Mouse (Mus musculus): ENCODE data around the gene Fbxw13. TPM values are rescaled to one million over a fixed set of nuclear protein-coding genes. Genes with fewer than 3 reads are reported as not detected.
"Not testable (repeated sequence)": the region's sequence is repeated elsewhere in the genome, so short reads cannot be mapped to it uniquely, and the experiment has no call there.

Fbxw13 gene
- polyA plus RNA-seq, 1 experiment from 2014 or later: not detected

DNA sequence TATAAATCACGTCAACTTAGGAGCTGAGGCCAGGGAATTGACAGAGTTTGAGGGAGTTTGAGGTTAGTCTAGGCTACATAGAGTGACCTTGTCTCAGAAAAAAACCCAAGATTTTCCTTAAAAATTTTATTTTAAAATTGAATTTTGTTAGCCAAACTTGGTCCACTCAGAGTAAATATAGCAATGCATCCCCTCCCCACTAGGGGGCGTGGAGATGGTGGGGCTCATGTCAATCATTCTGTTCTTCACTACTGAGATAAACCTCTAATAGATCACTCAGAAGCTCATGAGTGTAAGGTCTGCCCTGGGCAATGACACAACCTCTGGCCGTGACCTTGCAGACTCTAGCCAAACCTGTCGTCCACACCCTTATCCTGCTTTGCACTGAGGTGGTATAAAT, 55.4 kb downstream of the Fbxw13 start:
- ATAC-seq (ENCODE audit: low read depth); H3K4me2 ChIP-seq (ENCODE audit: low read depth, low read length); H3K9ac ChIP-seq (ENCODE audit: low read length); H3K27me3 ChIP-seq (ENCODE audit: control insufficient read depth, insufficient read depth, low read depth, low read length); H3K4me1 ChIP-seq (replicated peaks; ENCODE audit: control insufficient read depth, insufficient read depth, low read length); H3K27ac ChIP-seq (ENCODE audit: low read length); H3K9me3 ChIP-seq (ENCODE audit: control insufficient read depth, low read length); H3K36me3 ChIP-seq (ENCODE audit: control insufficient read depth, insufficient read depth, low read length); H3K4me3 ChIP-seq (ENCODE audit: low read length): not testable (repeated sequence)
- 66% methylated on average over 4 of the region's 4 CpGs for WGBS

- H3K4me2 ChIP-seq (ENCODE audit: low read depth, low read length): no peak overlapping the region
- no peak for ATAC-seq (ENCODE audit: low read depth)
- H3K4me1 ChIP-seq (replicated peaks; ENCODE audit: control insufficient read depth, insufficient read depth, low read length): no peaks in the 10 kb centered on the region
- H3K27ac ChIP-seq (ENCODE audit: low read length): no peak overlapping the region
- no peak overlapping the region for H3K4me3 ChIP-seq (ENCODE audit: low read length)
- no peaks in the 10 kb centered on the region for H3K36me3 ChIP-seq (ENCODE audit: control insufficient read depth, insufficient read depth, low read length)
- no peaks in the 10 kb centered on the region for H3K9me3 ChIP-seq (ENCODE audit: control insufficient read depth, low read length)
- no peaks in the 10 kb centered on the region for H3K27me3 ChIP-seq (ENCODE audit: control insufficient read depth, insufficient read depth, low read depth, low read length)
- no peak overlapping the region for H3K9ac ChIP-seq (ENCODE audit: low read length)
- 84% methylated on average over 5 of the region's 5 CpGs for WGBS
These were observed 65.7 kb downstream of the Fbxw13 start for GRCm38 (mm10) chr9:109130076-109130475.

Other genes starting within 250 kb of the Fbxw13 start
- gene Col7a1, start 242.4 kb downstream of the Fbxw13 start, polyA plus RNA-seq (2015; fragmentation: Nextera tagmentation; extraction: Ambion mirVana): 1.3 and 1.5 TPM in 2 replicates
- gene Ucn2, start 210.0 kb downstream of the Fbxw13 start, polyA plus RNA-seq (2015; fragmentation: Nextera tagmentation; extraction: Ambion mirVana): not detected in 2 replicates
- gene Pfkfb4, start 204.2 kb downstream of the Fbxw13 start, polyA plus RNA-seq (2015; fragmentation: Nextera tagmentation; extraction: Ambion mirVana): 11.9 and 13.0 TPM in 2 replicates
- 120 and 126 TPM in 2 replicates for gene Shisa5, start 157.4 kb downstream of the Fbxw13 start, polyA plus RNA-seq (2015; fragmentation: Nextera tagmentation; extraction: Ambion mirVana)
- gene Trex1, start 136.2 kb downstream of the Fbxw13 start, polyA plus RNA-seq (2015; fragmentation: Nextera tagmentation; extraction: Ambion mirVana): 12.1 and 13.2 TPM in 2 replicates
- 22.8 and 24.7 TPM in 2 replicates for gene Atrip, start 121.9 kb downstream of the Fbxw13 start, polyA plus RNA-seq (2015; fragmentation: Nextera tagmentation; extraction: Ambion mirVana)
- 11.2 and 13.1 TPM in 2 replicates for gene Ccdc51, start 113.5 kb downstream of the Fbxw13 start, polyA plus RNA-seq (2015; fragmentation: Nextera tagmentation; extraction: Ambion mirVana)
- 524 and 545 TPM in 2 replicates for gene Tma7, start 113.4 kb downstream of the Fbxw13 start, polyA plus RNA-seq (2015; fragmentation: Nextera tagmentation; extraction: Ambion mirVana)
- gene Plxnb1, start 100.6 kb downstream of the Fbxw13 start, polyA plus RNA-seq (2015; fragmentation: Nextera tagmentation; extraction: Ambion mirVana): 17.4 and 18.6 TPM in 2 replicates
- not detected in 2 replicates for gene Fbxw21, start 33.9 kb downstream of the Fbxw13 start, polyA plus RNA-seq (2015; fragmentation: Nextera tagmentation; extraction: Ambion mirVana)
- not detected in 2 replicates for gene Fbxw20, start 38.8 kb upstream of the Fbxw13 start, polyA plus RNA-seq (2015; fragmentation: Nextera tagmentation; extraction: Ambion mirVana)
- not detected in 2 replicates for gene Fbxw14, start 91.7 kb upstream of the Fbxw13 start, polyA plus RNA-seq (2015; fragmentation: Nextera tagmentation; extraction: Ambion mirVana)
- gene Fbxw28, start 143.7 kb upstream of the Fbxw13 start, polyA plus RNA-seq (2015; fragmentation: Nextera tagmentation; extraction: Ambion mirVana): not detected in 2 replicates
- not detected in 2 replicates for gene Fbxw22, start 208.3 kb upstream of the Fbxw13 start, polyA plus RNA-seq (2015; fragmentation: Nextera tagmentation; extraction: Ambion mirVana)